Mouse (Mus musculus): ENCODE data around the gene Ankrd40. TPM values are rescaled to one million over a fixed set of nuclear protein-coding genes. Genes with fewer than 3 reads are reported as not detected.
A peak's percentile ranks its signal among the peaks of the same experiment; 100 is the strongest.

Gene Ankrd40
- polyA plus RNA-seq, 1 experiment from 2014 or later, result 27.4 TPM

DNA sequence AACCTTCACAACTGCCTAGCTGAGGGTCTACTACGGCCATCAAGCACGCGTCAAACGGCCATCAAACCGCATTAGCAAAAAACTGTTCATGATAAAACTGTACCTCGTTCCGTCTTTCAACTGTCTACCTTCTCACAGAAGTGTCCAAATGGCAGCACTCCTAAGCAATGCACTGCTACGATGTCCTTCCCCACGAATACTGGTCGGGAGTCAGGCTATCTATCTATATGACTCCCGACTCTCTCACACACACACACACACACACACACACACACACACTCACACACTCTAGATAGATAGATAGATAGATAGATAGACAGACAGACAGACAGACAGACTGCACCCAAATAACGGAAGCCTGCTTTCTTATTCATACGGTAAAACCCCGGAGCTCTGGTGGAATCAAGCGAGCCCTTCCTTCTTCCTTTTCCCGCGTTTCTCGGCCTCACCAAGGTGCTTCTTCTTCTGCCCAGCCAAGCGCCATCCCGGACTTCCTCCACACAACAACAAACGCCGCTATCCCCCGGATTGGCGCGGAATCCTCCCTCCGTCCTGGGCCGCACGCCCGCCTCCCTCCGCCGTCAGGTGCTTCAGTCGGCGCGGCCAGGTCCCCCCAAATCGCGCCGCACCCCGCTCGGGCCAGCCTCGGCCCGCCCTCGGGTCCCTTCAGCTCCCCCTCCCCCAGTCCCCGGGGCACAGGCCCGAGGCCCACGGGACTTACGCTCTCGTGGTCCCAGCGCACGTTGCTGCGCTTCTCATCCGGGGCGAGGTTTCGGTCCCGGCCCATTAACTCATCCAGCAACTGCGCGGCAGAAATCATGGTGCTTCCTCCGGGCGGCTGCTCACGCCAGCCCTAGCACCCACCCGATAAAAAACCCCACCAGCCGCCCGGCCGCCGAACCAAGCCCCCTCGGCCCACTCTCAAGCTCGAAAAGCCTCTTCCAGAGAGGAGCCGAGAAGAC lies 6.6 kb upstream of the Ankrd40 start:
- H3K4me1 ChIP-seq (ENCODE audit: control insufficient read depth, insufficient read depth, low read length), result peaks cover 25% of the 10 kb centered on the region
- peak overlapping the region; percentile 79 for H3K4me2 ChIP-seq
- ATAC-seq (ENCODE audit: low FRiP score) (peak; percentile 76), DNase-seq (ENCODE audit: low spot score, missing footprints) (peak; percentile 88)
- no peaks in the 10 kb centered on the region for H3K9me3 ChIP-seq (ENCODE audit: control insufficient read depth, low read length)
- peaks cover 2% of the 10 kb centered on the region; the same call in 1 of the 2 replicates for H3K36me3 ChIP-seq (ENCODE audit: control insufficient read depth, insufficient read depth, low read length)
- no peaks in the 10 kb centered on the region for H3K27me3 ChIP-seq (ENCODE audit: control insufficient read depth, insufficient read depth, low read length)
- WGBS, result under 1% methylated on average over 67 of the region's 67 CpGs
- peak overlapping the region; percentile 99 for H3K9ac ChIP-seq (ENCODE audit: low read length)
- peak overlapping the region; percentile 96 for H3K27ac ChIP-seq (ENCODE audit: low read depth, low read length)
- peak overlapping the region; percentile 99 for H3K4me3 ChIP-seq (ENCODE audit: low read depth, low read length)

DNA sequence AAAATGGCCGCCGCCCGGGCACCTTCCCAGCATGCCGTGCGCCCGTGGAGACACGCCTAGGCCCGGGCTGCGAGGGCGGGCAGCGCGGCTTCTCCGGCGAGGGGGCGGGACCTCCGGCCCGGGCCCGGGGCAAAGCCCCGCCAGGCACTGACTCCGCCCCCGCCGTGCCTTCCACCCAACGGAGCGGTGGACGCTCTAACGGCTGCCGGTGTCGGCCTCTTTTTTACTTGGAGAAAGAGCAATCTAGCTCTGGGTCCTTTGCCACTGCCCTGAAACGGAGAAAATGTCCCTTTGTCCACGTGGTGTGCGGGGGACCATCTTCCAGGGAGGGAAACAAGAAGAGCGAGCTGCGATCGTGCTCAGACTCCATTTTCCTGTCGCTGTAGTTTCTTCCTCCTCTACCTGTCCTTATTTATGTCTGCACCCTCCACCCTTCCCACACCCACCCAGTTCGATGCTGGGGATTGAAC lies 5.8 kb upstream of the Ankrd40 start, which contains the start of gene Luc7l3:
Gene Luc7l3, minus strand, starts transcription at position 58 of the 470 bp plus-strand sequence.
- Histone ChIP-seq H3K4me1 (ENCODE audit: control insufficient read depth, insufficient read depth, low read length) (peaks cover 26% of the 10 kb centered on the region), H3K27me3 (ENCODE audit: control insufficient read depth, insufficient read depth, low read length) (no peaks in the 10 kb centered on the region), H3K9ac (ENCODE audit: low read length) (peak within 1 kb of the TSS; percentile 99), H3K36me3 (ENCODE audit: control insufficient read depth, insufficient read depth, low read length) (peaks cover 2% of the 10 kb centered on the region; the same call in 1 of the 2 replicates), H3K4me2 (peak within 1 kb of the TSS; percentile 79), H3K27ac (ENCODE audit: low read depth, low read length) (peak within 1 kb of the TSS; percentile 96), H3K9me3 (ENCODE audit: control insufficient read depth, low read length) (no peaks in the 10 kb centered on the region), H3K4me3 (ENCODE audit: low read depth, low read length) (peak within 1 kb of the TSS; percentile 99)
- DNase-seq (ENCODE audit: low spot score, missing footprints), result peak; percentile 99
- ATAC-seq (ENCODE audit: low FRiP score), result peak; percentile 97
- under 1% methylated on average over 36 of the region's 36 CpGs for WGBS

DNA sequence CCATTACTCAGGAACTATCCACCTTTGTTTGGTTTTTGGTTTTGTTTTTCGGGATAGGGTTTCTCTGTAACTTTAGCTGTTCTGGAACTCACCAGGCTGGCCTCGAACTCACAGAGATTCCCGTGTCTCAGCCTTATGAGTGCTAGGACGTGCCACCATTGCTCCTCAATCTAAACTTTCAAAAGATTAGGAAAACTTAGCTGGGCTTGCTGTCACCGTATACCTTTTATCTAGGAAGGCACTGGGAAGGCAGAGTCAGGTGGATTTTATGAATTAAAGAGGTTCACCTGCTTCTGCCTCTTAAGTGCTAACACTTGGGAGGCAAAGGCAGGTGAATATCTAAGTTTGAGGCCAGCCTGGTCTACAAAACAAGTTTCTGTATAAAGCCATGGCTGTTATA lies 5.2 kb upstream of the Ankrd40 start:
- H3K27ac ChIP-seq (ENCODE audit: low read depth, low read length), result peak overlapping the region; percentile 96
- no peak for DNase-seq (ENCODE audit: low spot score, missing footprints)
- no peak for ATAC-seq (ENCODE audit: low FRiP score)
- peak overlapping the region; percentile 79 for H3K4me2 ChIP-seq
- H3K4me3 ChIP-seq (ENCODE audit: low read depth, low read length), result peak overlapping the region; percentile 99
- WGBS, result 37% methylated on average over 5 of the region's 5 CpGs
- peak overlapping the region; percentile 99 for H3K9ac ChIP-seq (ENCODE audit: low read length)
- no peaks in the 10 kb centered on the region for H3K9me3 ChIP-seq (ENCODE audit: control insufficient read depth, low read length)
- H3K4me1 ChIP-seq (ENCODE audit: control insufficient read depth, insufficient read depth, low read length), result peaks cover 24% of the 10 kb centered on the region
- H3K36me3 ChIP-seq (ENCODE audit: control insufficient read depth, insufficient read depth, low read length), result peaks cover 2% of the 10 kb centered on the region; the same call in 1 of the 2 replicates
- no peaks in the 10 kb centered on the region for H3K27me3 ChIP-seq (ENCODE audit: control insufficient read depth, insufficient read depth, low read length)

DNA sequence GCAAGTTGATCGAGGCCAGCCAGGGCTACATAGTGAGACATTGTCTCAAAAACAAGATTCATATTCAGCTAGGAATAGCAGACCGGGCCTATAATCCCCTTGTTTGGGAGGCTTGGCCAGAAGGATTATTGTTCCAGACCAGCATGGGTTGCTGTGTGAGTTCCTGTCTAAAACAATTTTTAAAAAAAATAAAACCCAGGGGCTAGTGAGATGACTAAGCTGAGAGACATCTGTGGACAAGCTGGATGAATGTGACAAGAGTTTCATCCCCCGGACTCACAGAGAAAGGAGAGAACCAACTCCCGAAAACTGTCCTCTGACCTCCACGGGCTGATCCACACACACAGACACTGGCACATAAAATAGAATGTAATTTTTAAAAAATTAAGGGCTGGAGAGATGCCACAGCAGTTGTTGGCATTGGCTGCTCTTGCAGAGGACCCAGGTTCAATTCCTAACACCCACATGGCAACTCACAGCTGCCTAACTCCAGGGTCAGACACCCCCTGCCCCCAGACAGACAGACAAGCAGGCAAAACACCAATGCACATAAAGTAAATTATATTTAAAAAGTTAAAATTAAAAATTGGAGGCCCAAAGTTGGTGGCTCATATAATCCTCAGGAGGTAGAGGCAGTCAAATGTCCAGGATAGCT lies 4.4 kb upstream of the Ankrd40 start:
- no peak overlapping the region for H3K4me2 ChIP-seq
- no peak overlapping the region for H3K4me3 ChIP-seq (ENCODE audit: low read depth, low read length)
- H3K27me3 ChIP-seq (ENCODE audit: control insufficient read depth, insufficient read depth, low read length), result no peaks in the 10 kb centered on the region
- H3K9ac ChIP-seq (ENCODE audit: low read length), result no peak overlapping the region
- ATAC-seq (ENCODE audit: low FRiP score) (no peak), DNase-seq (ENCODE audit: low spot score, missing footprints) (no peak)
- H3K9me3 ChIP-seq (ENCODE audit: control insufficient read depth, low read length), result no peaks in the 10 kb centered on the region
- H3K36me3 ChIP-seq (ENCODE audit: control insufficient read depth, insufficient read depth, low read length), result peaks cover 2% of the 10 kb centered on the region; the same call in 1 of the 2 replicates
- peaks cover 24% of the 10 kb centered on the region for H3K4me1 ChIP-seq (ENCODE audit: control insufficient read depth, insufficient read depth, low read length)
- H3K27ac ChIP-seq (ENCODE audit: low read depth, low read length), result no peak overlapping the region
- WGBS, result 58% methylated on average over 5 of the region's 5 CpGs

DNA sequence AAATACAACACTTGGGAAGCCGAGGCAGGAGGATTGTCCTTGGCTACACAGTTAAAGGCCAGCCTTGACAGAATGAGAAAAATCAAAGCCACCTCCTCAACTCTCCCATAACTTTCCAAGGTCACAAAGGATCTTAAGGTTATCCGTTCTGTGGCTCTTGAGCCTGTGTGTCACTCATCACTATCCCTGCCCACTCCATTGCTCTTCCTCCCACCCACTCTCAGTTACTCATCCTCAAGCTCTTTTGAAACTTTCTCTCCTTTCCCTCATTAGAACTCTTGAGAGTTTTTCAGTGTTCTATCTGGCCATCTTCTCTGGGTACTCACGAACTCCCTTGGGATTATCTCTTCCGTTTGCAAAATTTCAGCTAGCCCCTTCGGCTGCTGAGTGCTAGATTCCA lies 3.2 kb upstream of the Ankrd40 start:
- Histone ChIP-seq H3K4me1 (ENCODE audit: control insufficient read depth, insufficient read depth, low read length) (peaks cover 30% of the 10 kb centered on the region), H3K27ac (ENCODE audit: low read depth, low read length) (no peak overlapping the region), H3K27me3 (ENCODE audit: control insufficient read depth, insufficient read depth, low read length) (no peaks in the 10 kb centered on the region), H3K9ac (ENCODE audit: low read length) (no peak overlapping the region), H3K36me3 (ENCODE audit: control insufficient read depth, insufficient read depth, low read length) (no peaks in the 10 kb centered on the region), H3K4me3 (ENCODE audit: low read depth, low read length) (no peak overlapping the region), H3K9me3 (ENCODE audit: control insufficient read depth, low read length) (no peaks in the 10 kb centered on the region), H3K4me2 (no peak overlapping the region)
- ATAC-seq (ENCODE audit: low FRiP score) (no peak), DNase-seq (ENCODE audit: low spot score, missing footprints) (peak; percentile 60)
- WGBS, result 91% methylated on average over 5 of the region's 5 CpGs

GRCm38 (mm10) chr11:94326961-94327411 lies 815 bp upstream of the Ankrd40 start:
- 2% methylated on average over 10 of the region's 10 CpGs for WGBS
- ATAC-seq (ENCODE audit: low FRiP score), result peak; percentile 59
- H3K27ac ChIP-seq (ENCODE audit: low read depth, low read length), result peak overlapping the region; percentile 97
- H3K4me1 ChIP-seq (ENCODE audit: control insufficient read depth, insufficient read depth, low read length), result peaks cover 29% of the 10 kb centered on the region
- no peaks in the 10 kb centered on the region for H3K36me3 ChIP-seq (ENCODE audit: control insufficient read depth, insufficient read depth, low read length)
- no peaks in the 10 kb centered on the region for H3K9me3 ChIP-seq (ENCODE audit: control insufficient read depth, low read length)
- H3K9ac ChIP-seq (ENCODE audit: low read length), result peak overlapping the region; percentile 72
- no peaks in the 10 kb centered on the region for H3K27me3 ChIP-seq (ENCODE audit: control insufficient read depth, insufficient read depth, low read length)
- peak overlapping the region; percentile 65 for H3K4me2 ChIP-seq
- DNase-seq (ENCODE audit: low spot score, missing footprints), result peak; percentile 94
- H3K4me3 ChIP-seq (ENCODE audit: low read depth, low read length), result peak overlapping the region; percentile 18; the same call in 1 of the 2 replicates

GRCm38 (mm10) chr11:94328644-94329025 lies 834 bp downstream of the Ankrd40 start:
- DNase-seq (ENCODE audit: low spot score, missing footprints), result peak; percentile 92
- peaks cover 19% of the 10 kb centered on the region for H3K4me1 ChIP-seq (ENCODE audit: control insufficient read depth, insufficient read depth, low read length)
- WGBS, result 4% methylated on average over 10 of the region's 10 CpGs

DNA sequence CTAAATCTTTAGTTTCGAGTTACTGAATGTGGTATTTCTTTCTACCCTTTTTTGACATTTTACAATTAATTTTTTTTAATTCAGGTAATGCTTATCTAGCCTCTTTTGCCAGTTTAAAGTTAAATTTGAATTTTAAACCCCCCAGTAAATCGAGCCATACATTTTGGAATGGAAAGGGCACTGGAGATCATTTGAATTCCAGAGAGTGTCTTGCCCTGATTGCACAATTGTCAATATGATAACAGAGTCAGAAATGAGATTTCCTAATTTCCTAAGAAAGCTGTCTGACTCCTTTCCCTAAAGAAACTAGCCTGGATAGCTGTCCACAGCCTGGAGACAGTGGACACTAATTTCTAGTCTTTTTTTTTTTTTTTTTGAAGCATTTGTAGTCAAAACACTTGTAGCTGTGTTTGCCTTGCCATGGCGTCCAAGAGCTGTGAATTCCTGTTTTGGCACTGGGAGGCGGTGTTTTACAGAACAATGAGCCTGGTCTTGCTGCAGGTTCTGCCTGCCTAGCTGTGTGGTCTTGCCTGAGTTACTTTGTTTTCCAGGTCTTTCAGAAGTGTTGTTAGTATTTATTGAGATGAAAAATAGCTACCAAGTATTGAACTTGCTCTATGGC lies 1.6 kb downstream of the Ankrd40 start:
- H3K27ac ChIP-seq (ENCODE audit: low read depth, low read length), result no peak overlapping the region
- no peaks in the 10 kb centered on the region for H3K9me3 ChIP-seq (ENCODE audit: control insufficient read depth, low read length)
- DNase-seq (ENCODE audit: low spot score, missing footprints) (peak; percentile 88), ATAC-seq (ENCODE audit: low FRiP score) (no peak)
- no peak overlapping the region for H3K4me3 ChIP-seq (ENCODE audit: low read depth, low read length)
- peaks cover 1% of the 10 kb centered on the region; the same call in 1 of the 2 replicates for H3K36me3 ChIP-seq (ENCODE audit: control insufficient read depth, insufficient read depth, low read length)
- H3K4me1 ChIP-seq (ENCODE audit: control insufficient read depth, insufficient read depth, low read length), result peaks cover 19% of the 10 kb centered on the region
- H3K4me2 ChIP-seq, result no peak overlapping the region
- H3K9ac ChIP-seq (ENCODE audit: low read length), result no peak overlapping the region
- WGBS, result 51% methylated on average over 4 of the region's 4 CpGs
- H3K27me3 ChIP-seq (ENCODE audit: control insufficient read depth, insufficient read depth, low read length), result no peaks in the 10 kb centered on the region

More at GRCm38 (mm10) chr11:94328644-94329025, 834 bp downstream of the Ankrd40 start:
- H3K27ac ChIP-seq (ENCODE audit: low read depth, low read length), result peak overlapping the region; percentile 97
- H3K36me3 ChIP-seq (ENCODE audit: control insufficient read depth, insufficient read depth, low read length), result no peaks in the 10 kb centered on the region
- no peaks in the 10 kb centered on the region for H3K9me3 ChIP-seq (ENCODE audit: control insufficient read depth, low read length)
- ATAC-seq (ENCODE audit: low FRiP score), result no peak
- H3K4me3 ChIP-seq (ENCODE audit: low read depth, low read length), result peak overlapping the region; percentile 73
- H3K9ac ChIP-seq (ENCODE audit: low read length), result peak overlapping the region; percentile 95
- peak overlapping the region; percentile 65 for H3K4me2 ChIP-seq
- H3K27me3 ChIP-seq (ENCODE audit: control insufficient read depth, insufficient read depth, low read length), result no peaks in the 10 kb centered on the region
